Mouse (Mus musculus) lung, adult 2 months (tissue): ENCODE measurements around the gene Ston2.

Experiments
- CTCF ChIP-seq: fragments of 200-500 bp; IDR thresholded peaks from 2 replicates; pipeline ENCODE4 v1.5.1; 2011; ENCODE audit warnings: mild to moderate bottlenecking, low read length, control low read depth; ENCODE audit not compliant: insufficient read depth
- POLR2A ChIP-seq: fragments of 200-500 bp; IDR thresholded peaks from 2 replicates; pipeline ENCODE4 v1.6.1; 2011; ENCODE audit warnings: low read depth, mild to moderate bottlenecking, control low read depth, low read length, borderline replicate concordance; ENCODE audit errors: extremely low read depth

DNA sequence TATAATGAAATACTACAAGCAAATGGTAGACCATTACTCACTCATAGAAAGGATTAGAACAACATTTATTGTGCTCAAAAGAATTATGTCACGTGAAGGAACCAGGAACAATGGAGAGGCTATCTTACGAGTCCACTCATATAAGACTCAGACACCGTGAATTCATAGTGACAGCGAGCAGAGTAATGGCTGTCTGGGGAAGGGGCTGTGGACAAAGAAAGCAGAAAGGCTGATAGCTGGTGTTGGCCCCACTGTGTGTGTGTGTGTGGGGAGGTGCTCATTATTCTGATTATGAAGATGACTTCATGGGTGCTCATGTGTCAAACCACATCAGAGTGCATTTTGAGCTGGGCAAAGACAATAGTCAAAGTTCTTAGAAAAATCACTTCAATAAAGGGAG is 92.4 kb downstream of the Ston2 start:
- no peak for TF ChIP-seq CTCF
- no peak for TF ChIP-seq POLR2A
